In genomic region chr19:44437975-44438374, GRCm38 (mm10) we compare ENCODE assay signal across 24 mouse cellular contexts. TPM values are rescaled to one million over a fixed set of nuclear protein-coding genes. Genes with fewer than 3 reads are reported as not detected.
"Had no signal": no experiment of that assay in that cellular context is flagged by ENCODE, and none has a peak within 500 bp of the region (broad histone marks: within the 10 kb centered on the region; RNA-seq: fewer than 3 reads in every experiment).

No protein-coding gene starts in this region.

- H3K36me3 ChIP-seq: heart, embryonic 13.5 days; heart, embryonic 15.5 days; hindbrain, embryonic 13.5 days; hindbrain, embryonic 15.5 days; limb, embryonic 13.5 days; limb, embryonic 15.5 days; liver, embryonic 12.5 days had no signal

- H3K4me2 ChIP-seq: heart, embryonic 11.5 days; heart, embryonic 13.5 days; heart, embryonic 15.5 days; hindbrain, embryonic 13.5 days; hindbrain, embryonic 15.5 days; limb, embryonic 13.5 days; limb, embryonic 15.5 days; liver, embryonic 12.5 days had no signal

- H3K27ac ChIP-seq: heart, adult 2 months; heart, embryonic 13.5 days; heart, embryonic 15.5 days; hindbrain, embryonic 13.5 days; hindbrain, embryonic 15.5 days; hindbrain, postnatal 0 days; layer of hippocampus, adult 2 months; left cerebral cortex, adult 2 months; limb, embryonic 13.5 days; limb, embryonic 15.5 days; liver, embryonic 12.5 days; liver, embryonic 14.5 days had no signal

- H3K27me3 ChIP-seq: heart, embryonic 13.5 days; heart, embryonic 15.5 days; hindbrain, embryonic 13.5 days; hindbrain, embryonic 15.5 days; limb, embryonic 13.5 days; limb, embryonic 15.5 days; liver, embryonic 12.5 days had no signal

- ATAC-seq: hindbrain, postnatal 0 days; intestine, embryonic 16.5 days; liver, embryonic 12.5 days had no signal

- H3K9ac ChIP-seq: heart, embryonic 13.5 days; heart, embryonic 15.5 days; hindbrain, embryonic 13.5 days; hindbrain, embryonic 15.5 days; limb, embryonic 13.5 days; limb, embryonic 15.5 days; liver, embryonic 12.5 days; liver, embryonic 14.5 days had no signal

- H3K4me3 ChIP-seq: heart, adult 2 months; heart, embryonic 13.5 days; heart, embryonic 15.5 days; hindbrain, embryonic 13.5 days; hindbrain, embryonic 15.5 days; layer of hippocampus, adult 2 months; left cerebral cortex, adult 2 months; limb, embryonic 13.5 days; limb, embryonic 15.5 days; liver, embryonic 12.5 days had no signal

- DNase-seq: gastrocnemius, postnatal 14 days; heart, adult 2 months; kidney, adult 11 months; kidney, adult 8-10 months; kidney, postnatal 10 days; kidney, postnatal 25 days; kidney, postnatal 4 days had no signal

- H3K4me1 ChIP-seq: heart, embryonic 13.5 days; heart, embryonic 15.5 days; hindbrain, embryonic 13.5 days; hindbrain, embryonic 15.5 days; limb, embryonic 13.5 days; limb, embryonic 15.5 days; liver, embryonic 12.5 days had no signal

- H3K9me3 ChIP-seq: heart, embryonic 13.5 days; heart, embryonic 15.5 days; hindbrain, embryonic 13.5 days; hindbrain, embryonic 15.5 days; limb, embryonic 13.5 days; limb, embryonic 15.5 days; liver, embryonic 12.5 days had no signal

RNA-seq across cellular contexts. Expression of gene Wnt8b, which starts 55.3 kb away (rescaled TPM):
- polyA plus RNA-seq: heart, adult 2 months; heart, embryonic 11.5 days; heart, embryonic 13.5 days; heart, embryonic 15.5 days; heart, postnatal 0 days; hindbrain, postnatal 0 days; intestine, embryonic 14.5 days; intestine, embryonic 16.5 days; limb, embryonic 11.5 days; limb, embryonic 15.5 days; liver, adult 2 months; liver, embryonic 12.5 days; liver, embryonic 14.5 days had no signal
